Mouse (Mus musculus): ENCODE data around the gene Pde1a. TPM values are rescaled to one million over a fixed set of nuclear protein-coding genes. Genes with fewer than 3 reads are reported as not detected.
"Not testable (repeated sequence)": the region's sequence is repeated elsewhere in the genome, so short reads cannot be mapped to it uniquely, and the experiment has no call there.

Gene Pde1a
- total RNA-seq, 2 experiments from 2014 or later: not detected

- peak; percentile 73 for ATAC-seq (replicated peaks; ENCODE audit: low FRiP score, poor library complexity, severe bottlenecking)
Measured at GRCm38 (mm10) chr2:79865275-79865999, 263.8 kb downstream of the Pde1a start.

DNA sequence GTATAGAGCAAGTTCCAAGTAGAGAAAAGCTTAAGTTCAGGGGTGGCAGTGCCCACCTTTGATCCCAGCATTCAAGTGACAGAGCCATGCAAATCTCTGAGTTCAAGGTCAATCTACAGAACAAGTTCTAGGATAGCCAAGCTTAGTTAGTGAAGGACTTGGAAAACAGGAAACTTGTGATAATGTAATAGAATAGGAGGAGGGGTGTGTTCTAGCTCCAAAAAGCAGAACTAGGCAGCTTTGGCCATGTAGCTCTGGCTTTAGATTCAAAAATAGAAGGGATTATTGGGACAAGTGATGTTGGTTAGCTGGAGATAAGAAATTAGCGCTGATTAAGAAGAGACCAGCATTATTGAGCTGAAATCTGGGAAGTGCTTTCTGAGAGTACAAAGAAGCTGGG, 272.4 kb downstream of the Pde1a start:
- ATAC-seq (replicated peaks; ENCODE audit: low FRiP score, poor library complexity, severe bottlenecking): no peak

- not testable (repeated sequence) for ATAC-seq (replicated peaks; ENCODE audit: low FRiP score, poor library complexity, severe bottlenecking)
Measured at GRCm38 (mm10) chr2:79847396-79847795, 281.9 kb downstream of the Pde1a start.

DNA sequence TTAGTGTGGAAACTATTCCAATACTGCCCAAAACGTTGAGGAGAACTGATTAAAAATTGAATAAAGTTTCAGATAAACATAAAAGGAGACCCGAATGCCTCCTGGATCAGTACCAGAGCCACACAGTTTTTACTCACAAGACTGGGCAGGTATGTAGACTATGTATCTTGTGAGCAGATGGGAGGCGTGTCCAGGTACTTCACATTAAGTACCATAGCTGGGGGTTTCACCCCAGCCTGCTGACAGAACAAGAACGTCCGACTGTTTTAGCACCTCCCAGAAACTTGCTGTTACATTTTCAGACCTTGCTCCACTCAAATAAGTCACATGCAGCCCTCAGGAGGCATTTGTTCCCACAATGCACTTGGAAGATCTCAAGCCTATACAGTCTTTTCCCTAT, 289.7 kb downstream of the Pde1a start:
- no peak for ATAC-seq (replicated peaks; ENCODE audit: low FRiP score, poor library complexity, severe bottlenecking)

- no peak for ATAC-seq (replicated peaks; ENCODE audit: low FRiP score, poor library complexity, severe bottlenecking)
Measured at GRCm38 (mm10) chr2:79839090-79839489, 290.2 kb downstream of the Pde1a start.

- no peak for ATAC-seq (replicated peaks; ENCODE audit: low FRiP score, poor library complexity, severe bottlenecking)
Measured at GRCm38 (mm10) chr2:79825853-79826252, 303.4 kb downstream of the Pde1a start.

- ATAC-seq (replicated peaks; ENCODE audit: low FRiP score, poor library complexity, severe bottlenecking): no peak
Measured at GRCm38 (mm10) chr2:79819543-79819942, 309.7 kb downstream of the Pde1a start.

DNA sequence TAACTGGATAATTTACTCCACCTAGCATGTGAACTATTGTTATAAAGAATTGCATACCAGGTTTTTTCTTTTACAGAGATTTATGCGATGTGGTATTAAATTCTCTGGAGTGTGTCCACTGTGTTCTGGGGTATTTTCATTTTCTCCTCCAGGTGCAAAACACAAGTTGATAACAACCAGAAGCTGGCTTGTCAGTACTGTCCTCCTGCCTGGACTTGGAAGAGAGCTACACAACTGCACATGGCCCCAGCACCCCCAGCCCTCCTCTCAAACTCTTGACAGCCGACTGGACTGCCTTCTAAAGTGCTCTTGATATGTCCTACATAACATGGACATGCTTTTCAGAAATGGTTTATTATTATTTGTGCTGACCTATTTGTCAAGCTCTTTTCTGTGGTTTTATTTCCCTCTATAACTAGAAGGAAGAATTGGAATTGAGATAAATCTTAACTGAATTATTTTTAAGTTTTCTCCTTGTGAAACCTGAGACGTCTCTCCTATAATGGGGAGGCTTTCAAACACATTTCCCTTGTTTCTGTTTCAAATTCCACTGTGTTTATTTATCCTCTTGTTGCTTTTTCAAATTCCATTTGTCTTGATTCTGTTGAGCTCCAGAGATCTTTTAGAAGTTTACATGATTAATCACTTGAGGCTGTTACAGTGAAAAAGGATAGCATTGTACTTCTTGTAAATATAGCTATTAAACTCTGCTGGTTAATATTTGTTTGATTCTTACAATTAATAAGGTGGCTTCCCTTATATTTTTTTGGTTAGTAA, 313.4 kb downstream of the Pde1a start:
- ATAC-seq (replicated peaks; ENCODE audit: low FRiP score, poor library complexity, severe bottlenecking): no peak

DNA sequence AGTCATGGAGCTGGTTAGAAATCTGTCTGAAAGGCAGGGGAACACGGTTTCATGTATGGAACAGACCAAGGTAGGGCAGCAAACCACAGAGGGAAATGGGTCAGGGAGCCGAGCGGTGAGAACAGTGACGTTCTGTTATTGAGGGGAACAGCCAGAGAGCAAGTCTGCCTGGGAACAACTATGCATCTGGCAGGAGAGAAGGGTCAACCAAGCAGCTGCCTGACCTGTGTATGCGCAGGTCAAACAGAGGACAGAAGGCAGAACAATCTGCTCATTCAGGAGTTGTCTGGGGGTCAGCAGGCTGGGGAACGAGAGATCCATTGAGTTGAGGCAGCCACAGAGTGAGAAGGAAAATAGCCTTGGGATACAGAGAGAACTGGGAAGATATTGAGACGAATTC, 330.6 kb downstream of the Pde1a start:
- no peak for ATAC-seq (replicated peaks; ENCODE audit: low FRiP score, poor library complexity, severe bottlenecking)

DNA sequence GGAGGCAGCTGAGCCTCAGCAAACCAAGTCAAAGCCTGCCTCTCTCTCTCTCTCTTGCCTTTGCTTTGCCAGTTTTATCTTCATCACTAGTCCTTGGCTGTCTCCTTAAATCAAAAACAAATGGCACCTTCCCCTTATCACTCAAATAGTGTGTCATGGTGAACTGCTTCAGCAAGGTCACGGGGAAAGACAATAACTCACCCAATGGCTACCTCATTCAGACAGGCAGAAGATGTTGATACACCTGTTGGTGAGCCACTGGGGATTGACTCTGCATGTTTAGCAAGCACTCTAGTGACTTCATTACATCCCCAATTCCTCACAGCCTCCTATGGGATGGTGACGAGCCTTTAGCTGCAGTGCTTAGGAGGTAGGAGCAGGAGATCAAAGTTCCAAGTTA, 331.8 kb downstream of the Pde1a start:
- ATAC-seq (replicated peaks; ENCODE audit: low FRiP score, poor library complexity, severe bottlenecking): no peak

DNA sequence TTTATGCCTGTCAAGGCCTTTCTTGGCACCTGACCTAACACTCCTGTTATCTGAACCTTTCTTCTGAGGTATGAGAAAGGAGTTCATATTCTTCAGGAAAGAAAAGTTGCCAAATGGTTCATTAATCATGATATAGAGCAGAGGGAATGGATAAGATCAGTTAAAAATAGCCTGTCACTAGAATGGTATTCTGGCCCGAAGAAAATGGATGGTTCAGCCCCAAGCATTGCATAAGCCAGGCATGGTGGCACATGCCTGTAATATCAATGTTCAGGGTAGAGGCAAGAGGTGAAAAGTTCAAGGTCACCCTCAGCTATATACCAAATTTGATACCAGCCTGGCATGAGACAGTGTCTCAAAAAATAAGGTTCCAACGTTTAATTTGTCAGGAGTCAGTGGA, 336.1 kb downstream of the Pde1a start:
- no peak for ATAC-seq (replicated peaks; ENCODE audit: low FRiP score, poor library complexity, severe bottlenecking)

GRCm38 (mm10) chr2:79786467-79786866, 342.8 kb downstream of the Pde1a start:
- no peak for ATAC-seq (replicated peaks; ENCODE audit: low FRiP score, poor library complexity, severe bottlenecking)

DNA sequence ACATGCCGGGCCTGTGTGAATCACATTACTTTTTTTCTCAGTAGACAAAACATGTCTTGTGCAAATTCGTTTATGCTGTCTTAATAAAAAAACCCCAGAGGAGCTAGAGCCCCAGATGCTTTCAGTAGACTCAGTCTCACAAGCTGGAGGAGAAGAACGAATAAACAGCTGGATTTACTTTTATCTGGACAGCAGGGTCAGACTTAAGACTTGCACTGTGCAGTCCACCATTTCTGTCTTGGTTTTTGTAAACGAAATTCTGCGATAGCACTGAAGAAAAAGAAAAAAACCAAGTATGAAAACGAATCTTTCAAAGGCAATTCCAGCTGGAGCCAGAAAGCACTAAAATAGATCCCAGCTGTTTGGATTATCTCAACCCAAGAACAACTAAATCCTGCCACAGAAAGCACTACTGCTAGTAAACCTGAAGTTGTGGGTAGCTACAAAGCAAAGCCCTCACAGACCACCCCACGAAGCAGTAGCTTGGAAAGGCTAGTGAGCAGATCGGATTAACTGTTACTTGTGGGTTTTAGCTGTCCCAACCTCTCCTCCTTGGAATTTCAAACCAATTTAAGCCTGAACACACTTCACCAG, 343.6 kb downstream of the Pde1a start:
- ATAC-seq (replicated peaks; ENCODE audit: low FRiP score, poor library complexity, severe bottlenecking): no peak

Other genes starting within 250 kb of the Pde1a start
- gene Prdx6b, start 163.0 kb upstream of the Pde1a start, total RNA-seq (2015; ENCODE audit: low replicate concordance): not detected in 2 replicates
- not detected in 2 replicates for gene Prdx6b, start 163.0 kb upstream of the Pde1a start, total RNA-seq (2017; ENCODE audit: low replicate concordance)
- gene Dnajc10, start 186.0 kb upstream of the Pde1a start, total RNA-seq (2015; ENCODE audit: low replicate concordance): 64.9 and 93.9 TPM in 2 replicates
- 117 and 134 TPM in 2 replicates for gene Dnajc10, start 186.0 kb upstream of the Pde1a start, total RNA-seq (2017; ENCODE audit: low replicate concordance)

Data from erythroid progenitor cell, adult 5-6 weeks (primary cell).